ENCODE assay signal across 25 mouse cellular contexts in the genomic region with DNA sequence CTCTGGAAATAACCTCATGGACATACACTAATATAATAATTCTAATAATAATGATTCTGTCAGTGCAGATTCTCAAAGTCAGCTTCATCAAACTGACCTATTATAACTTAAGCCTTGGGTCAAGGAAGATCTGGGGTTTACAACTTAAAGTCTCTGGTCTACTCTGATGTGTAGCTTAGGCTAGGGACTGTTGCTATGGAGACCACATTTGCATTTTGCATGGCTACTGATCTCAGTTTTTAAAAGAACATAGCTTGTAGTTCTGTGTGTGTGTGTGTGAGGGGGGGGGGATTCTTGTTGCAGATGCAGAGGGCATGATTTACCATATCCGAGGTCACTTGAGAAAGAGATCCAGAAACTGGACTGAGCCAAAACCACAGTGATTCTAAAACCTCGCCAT. TPM values are rescaled to one million over a fixed set of nuclear protein-coding genes. Genes with fewer than 3 reads are reported as not detected.
"Had no signal": no experiment of that assay in that cellular context is flagged by ENCODE, and none has a peak within 500 bp of the region (broad histone marks: within the 10 kb centered on the region; RNA-seq: fewer than 3 reads in every experiment).

No protein-coding gene starts in this region.

- H3K27me3 ChIP-seq: limb, embryonic 12.5 days; limb, embryonic 15.5 days had no signal

- DNase-seq: kidney, adult 2 months; kidney, postnatal 10 days; kidney, postnatal 36 days; left cerebral cortex, postnatal 4 days; liver, postnatal 0 days; lung, embryonic 14.5 days; lung, postnatal 36 days; right cerebral cortex, adult 18-20 months; right cerebral cortex, postnatal 14 days; right cerebral cortex, postnatal 4 days; thymus, adult 2 months; thymus, postnatal 14 days; thymus, postnatal 4 days had no signal

- H3K9ac ChIP-seq: limb, embryonic 12.5 days; limb, embryonic 15.5 days; liver, embryonic 14.5 days; liver, postnatal 0 days; lung, embryonic 14.5 days had no signal

- H3K36me3 ChIP-seq: limb, embryonic 12.5 days; limb, embryonic 15.5 days; midbrain, embryonic 10.5 days had no signal

- H3K4me3 ChIP-seq: limb, embryonic 12.5 days; limb, embryonic 15.5 days; megakaryocyte, embryonic 14.5 days; midbrain, embryonic 10.5 days had no signal

- H3K27ac ChIP-seq: limb, embryonic 12.5 days; limb, embryonic 15.5 days; liver, embryonic 14.5 days; midbrain, embryonic 10.5 days; stomach, postnatal 0 days had no signal

- H3K4me2 ChIP-seq: limb, embryonic 12.5 days; limb, embryonic 15.5 days; liver, embryonic 11.5 days; lung, embryonic 14.5 days had no signal

- ATAC-seq: intestine, postnatal 0 days; liver, postnatal 0 days; lung, postnatal 0 days; midbrain, embryonic 16.5 days had no signal

- H3K9me3 ChIP-seq: limb, embryonic 15.5 days had no signal

RNA-seq across cellular contexts. Expression of gene Gm42791, which starts 49.2 kb away (rescaled TPM):
- polyA plus RNA-seq: intestine, postnatal 0 days; kidney, adult 2 months; liver, embryonic 11.5 days; liver, embryonic 14.5 days; neural tube, embryonic 14.5 days; stomach, embryonic 14.5 days; thymus, adult 2 months had no signal
